Mouse (Mus musculus): ENCODE measurements around the gene Cacnb2. TPM values are rescaled to one million over a fixed set of nuclear protein-coding genes. Genes with fewer than 3 reads are reported as not detected.

Cacnb2 gene
- polyA plus RNA-seq, 1 experiment from 2014 or later, result 4.0 TPM

Other genes starting within 250 kb of the Cacnb2 start
- 1.3 and 1.9 TPM in 2 replicates for gene Slc39a12, start 214.8 kb upstream of the Cacnb2 start, polyA plus RNA-seq (2015; fragmentation: Nextera tagmentation; extraction: Ambion mirVana)